Mouse (Mus musculus): Measurements from ENCODE around the gene Elmo3.
"Not testable (repeated sequence)": the region's sequence is repeated elsewhere in the genome, so short reads cannot be mapped to it uniquely, and the experiment has no call there.

Gene Elmo3

GRCm38 (mm10) chr8:105275387-105275786, 30.0 kb upstream of the Elmo3 start:
- no peak for ATAC-seq (ENCODE audit: insufficient number of reproducible peaks, low FRiP score, low TSS enrichment)

GRCm38 (mm10) chr8:105275840-105276239, 29.6 kb upstream of the Elmo3 start, which contains the start of gene Nol3:
TSS of gene Nol3 (plus strand) at chr8:105276140.
- ATAC-seq (ENCODE audit: insufficient number of reproducible peaks, low FRiP score, low TSS enrichment) = no peak

GRCm38 (mm10) chr8:105276292-105277120, 28.9 kb upstream of the Elmo3 start:
- ATAC-seq (ENCODE audit: insufficient number of reproducible peaks, low FRiP score, low TSS enrichment) = no peak

- peak; percentile 73 for ATAC-seq (ENCODE audit: insufficient number of reproducible peaks, low FRiP score, low TSS enrichment)
These were observed 26.5 kb upstream of the Elmo3 start for GRCm38 (mm10) chr8:105278911-105279334.

- no peak for ATAC-seq (ENCODE audit: insufficient number of reproducible peaks, low FRiP score, low TSS enrichment)
These were observed 24.8 kb upstream of the Elmo3 start for GRCm38 (mm10) chr8:105280567-105280966.

GRCm38 (mm10) chr8:105281821-105282220, 23.6 kb upstream of the Elmo3 start:
- ATAC-seq (ENCODE audit: insufficient number of reproducible peaks, low FRiP score, low TSS enrichment) = no peak

- ATAC-seq (ENCODE audit: insufficient number of reproducible peaks, low FRiP score, low TSS enrichment) = no peak
These were observed 23.2 kb upstream of the Elmo3 start for GRCm38 (mm10) chr8:105282239-105282638.

GRCm38 (mm10) chr8:105283074-105283473, 22.3 kb upstream of the Elmo3 start:
- ATAC-seq (ENCODE audit: insufficient number of reproducible peaks, low FRiP score, low TSS enrichment) = 0 out of 2 replicates have a peak, but pooled peaks have one; percentile 16

GRCm38 (mm10) chr8:105285514-105285913, 19.9 kb upstream of the Elmo3 start:
- no peak for ATAC-seq (ENCODE audit: insufficient number of reproducible peaks, low FRiP score, low TSS enrichment)

- no peak for ATAC-seq (ENCODE audit: insufficient number of reproducible peaks, low FRiP score, low TSS enrichment)
These were observed 18.5 kb upstream of the Elmo3 start for GRCm38 (mm10) chr8:105286907-105287306.

- no peak for ATAC-seq (ENCODE audit: insufficient number of reproducible peaks, low FRiP score, low TSS enrichment)
These were observed 17.2 kb upstream of the Elmo3 start for GRCm38 (mm10) chr8:105288231-105288630.

- ATAC-seq (ENCODE audit: insufficient number of reproducible peaks, low FRiP score, low TSS enrichment) = peak; percentile 73
These were observed 16.3 kb upstream of the Elmo3 start for GRCm38 (mm10) chr8:105288958-105289732.

- ATAC-seq (ENCODE audit: insufficient number of reproducible peaks, low FRiP score, low TSS enrichment) = peak; percentile 6; the same call in 1 of the 2 replicates
These were observed 15.5 kb upstream of the Elmo3 start, which contains the start of gene 4931428F04Rik for GRCm38 (mm10) chr8:105289805-105290460. TSS of gene 4931428F04Rik (minus strand) at chr8:105289864.

GRCm38 (mm10) chr8:105290554-105291314, 14.7 kb upstream of the Elmo3 start:
- ATAC-seq (ENCODE audit: insufficient number of reproducible peaks, low FRiP score, low TSS enrichment) = no peak

GRCm38 (mm10) chr8:105291364-105291763, 14.0 kb upstream of the Elmo3 start:
- ATAC-seq (ENCODE audit: insufficient number of reproducible peaks, low FRiP score, low TSS enrichment) = not testable (repeated sequence)

- not testable (repeated sequence) for ATAC-seq (ENCODE audit: insufficient number of reproducible peaks, low FRiP score, low TSS enrichment)
These were observed 13.6 kb upstream of the Elmo3 start for GRCm38 (mm10) chr8:105291802-105292201.

- ATAC-seq (ENCODE audit: insufficient number of reproducible peaks, low FRiP score, low TSS enrichment) = no peak
These were observed 12.9 kb upstream of the Elmo3 start for GRCm38 (mm10) chr8:105292471-105292870.

GRCm38 (mm10) chr8:105293405-105293804, 12.0 kb upstream of the Elmo3 start:
- peak; percentile 4; the same call in 1 of the 2 replicates for ATAC-seq (ENCODE audit: insufficient number of reproducible peaks, low FRiP score, low TSS enrichment)

GRCm38 (mm10) chr8:105294776-105295175, 10.6 kb upstream of the Elmo3 start:
- no peak for ATAC-seq (ENCODE audit: insufficient number of reproducible peaks, low FRiP score, low TSS enrichment)

GRCm38 (mm10) chr8:105295256-105295655, 10.1 kb upstream of the Elmo3 start:
- ATAC-seq (ENCODE audit: insufficient number of reproducible peaks, low FRiP score, low TSS enrichment) = no peak

All from cerebellum, adult (tissue).